Mouse (Mus musculus): ENCODE measurements at regions not wholly inside any gene's neighbourhood (a gene's known extent, or its start where the extent isn't known, plus 50 kb on each side); places are given as distances from the start of the nearest gene placed in this dataset.

- Histone ChIP-seq H3K4me2 (replicated peaks; ENCODE audit: low read depth) (no peak overlapping the region), H3K27me3 (replicated peaks; ENCODE audit: control insufficient read depth, insufficient read depth, low read length) (no peaks in the 10 kb centered on the region), H3K4me1 (replicated peaks; ENCODE audit: control insufficient read depth, insufficient read depth, low read length) (no peaks in the 10 kb centered on the region), H3K27ac (ENCODE audit: low read depth, low read length) (no peak overlapping the region), H3K9ac (ENCODE audit: low read depth, low read length) (no peak overlapping the region), H3K4me3 (ENCODE audit: low read depth, low read length) (no peak overlapping the region), H3K36me3 (ENCODE audit: control insufficient read depth, insufficient read depth) (no peaks in the 10 kb centered on the region), H3K9me3 (ENCODE audit: control insufficient read depth) (no peaks in the 10 kb centered on the region)
- no peak for TF ChIP-seq CTCF (IDR thresholded peaks at IDR 0.05; ENCODE audit: low read depth)
- WGBS = 65% methylated on average over 5 of the region's 5 CpGs
- ATAC-seq = no peak
These were observed 281.6 kb upstream of the Tbx3 start for GRCm38 (mm10) chr5:119388841-119389240.

GRCm38 (mm10) chr5:119389384-119389783 lies 281.1 kb upstream of the Tbx3 start:
- TF ChIP-seq CTCF (IDR thresholded peaks at IDR 0.05; ENCODE audit: low read depth) = no peak
- ATAC-seq = no peak
- H3K4me3 ChIP-seq (ENCODE audit: low read depth, low read length) = no peak overlapping the region
- H3K27ac ChIP-seq (ENCODE audit: low read depth, low read length) = no peak overlapping the region
- H3K9me3 ChIP-seq (ENCODE audit: control insufficient read depth) = no peaks in the 10 kb centered on the region
- no peak overlapping the region for H3K4me2 ChIP-seq (replicated peaks; ENCODE audit: low read depth)
- no peaks in the 10 kb centered on the region for H3K36me3 ChIP-seq (ENCODE audit: control insufficient read depth, insufficient read depth)
- H3K4me1 ChIP-seq (replicated peaks; ENCODE audit: control insufficient read depth, insufficient read depth, low read length) = no peaks in the 10 kb centered on the region
- no peaks in the 10 kb centered on the region for H3K27me3 ChIP-seq (replicated peaks; ENCODE audit: control insufficient read depth, insufficient read depth, low read length)
- 69% methylated on average over 9 of the region's 9 CpGs for WGBS
- H3K9ac ChIP-seq (ENCODE audit: low read depth, low read length) = no peak overlapping the region

- 77% methylated on average over 7 of the region's 7 CpGs for WGBS
- H3K27ac ChIP-seq (ENCODE audit: low read depth, low read length) = no peak overlapping the region
These were observed 280.6 kb upstream of the Tbx3 start for GRCm38 (mm10) chr5:119389857-119390256.

GRCm38 (mm10) chr5:119398475-119398874 lies 272.0 kb upstream of the Tbx3 start:
- TF ChIP-seq CTCF (IDR thresholded peaks at IDR 0.05; ENCODE audit: low read depth) = no peak
- no peak for ATAC-seq
- Histone ChIP-seq H3K9me3 (ENCODE audit: control insufficient read depth) (no peaks in the 10 kb centered on the region), H3K27me3 (replicated peaks; ENCODE audit: control insufficient read depth, insufficient read depth, low read length) (no peaks in the 10 kb centered on the region), H3K4me3 (ENCODE audit: low read depth, low read length) (no peak overlapping the region), H3K36me3 (ENCODE audit: control insufficient read depth, insufficient read depth) (no peaks in the 10 kb centered on the region), H3K9ac (ENCODE audit: low read depth, low read length) (no peak overlapping the region), H3K27ac (ENCODE audit: low read depth, low read length) (no peak overlapping the region), H3K4me2 (replicated peaks; ENCODE audit: low read depth) (no peak overlapping the region), H3K4me1 (replicated peaks; ENCODE audit: control insufficient read depth, insufficient read depth, low read length) (no peaks in the 10 kb centered on the region)
- WGBS = 65% methylated on average over 5 of the region's 5 CpGs

More at GRCm38 (mm10) chr5:119389857-119390256, 280.6 kb upstream of the Tbx3 start:
- Histone ChIP-seq H3K27me3 (replicated peaks; ENCODE audit: control insufficient read depth, insufficient read depth, low read length) (no peaks in the 10 kb centered on the region), H3K9me3 (ENCODE audit: control insufficient read depth) (no peaks in the 10 kb centered on the region), H3K4me3 (ENCODE audit: low read depth, low read length) (no peak overlapping the region), H3K9ac (ENCODE audit: low read depth, low read length) (no peak overlapping the region), H3K4me1 (replicated peaks; ENCODE audit: control insufficient read depth, insufficient read depth, low read length) (no peaks in the 10 kb centered on the region), H3K4me2 (replicated peaks; ENCODE audit: low read depth) (no peak overlapping the region), H3K36me3 (ENCODE audit: control insufficient read depth, insufficient read depth) (no peaks in the 10 kb centered on the region)
- no peak for TF ChIP-seq CTCF (IDR thresholded peaks at IDR 0.05; ENCODE audit: low read depth)
- no peak for ATAC-seq

GRCm38 (mm10) chr5:119400223-119400935 lies 270.1 kb upstream of the Tbx3 start:
- WGBS = 15% methylated on average over 6 of the region's 6 CpGs
- no peak overlapping the region for H3K4me2 ChIP-seq (replicated peaks; ENCODE audit: low read depth)
- no peak for ATAC-seq
- H3K36me3 ChIP-seq (ENCODE audit: control insufficient read depth, insufficient read depth) = no peaks in the 10 kb centered on the region
- no peak overlapping the region for H3K9ac ChIP-seq (ENCODE audit: low read depth, low read length)
- no peak overlapping the region; the same call in 1 of the 2 replicates for H3K27ac ChIP-seq (ENCODE audit: low read depth, low read length)
- no peaks in the 10 kb centered on the region for H3K4me1 ChIP-seq (replicated peaks; ENCODE audit: control insufficient read depth, insufficient read depth, low read length)
- TF ChIP-seq CTCF (IDR thresholded peaks at IDR 0.05; ENCODE audit: low read depth) = no peak
- H3K27me3 ChIP-seq (replicated peaks; ENCODE audit: control insufficient read depth, insufficient read depth, low read length) = no peaks in the 10 kb centered on the region
- no peak overlapping the region for H3K4me3 ChIP-seq (ENCODE audit: low read depth, low read length)
- H3K9me3 ChIP-seq (ENCODE audit: control insufficient read depth) = no peaks in the 10 kb centered on the region

GRCm38 (mm10) chr5:119401915-119402314 lies 268.6 kb upstream of the Tbx3 start:
- Histone ChIP-seq H3K9ac (ENCODE audit: low read depth, low read length) (no peak overlapping the region), H3K4me3 (ENCODE audit: low read depth, low read length) (no peak overlapping the region), H3K9me3 (ENCODE audit: control insufficient read depth) (no peaks in the 10 kb centered on the region), H3K4me2 (replicated peaks; ENCODE audit: low read depth) (no peak overlapping the region), H3K27me3 (replicated peaks; ENCODE audit: control insufficient read depth, insufficient read depth, low read length) (no peaks in the 10 kb centered on the region), H3K4me1 (replicated peaks; ENCODE audit: control insufficient read depth, insufficient read depth, low read length) (no peaks in the 10 kb centered on the region), H3K36me3 (ENCODE audit: control insufficient read depth, insufficient read depth) (no peaks in the 10 kb centered on the region), H3K27ac (ENCODE audit: low read depth, low read length) (no peak overlapping the region)
- 64% methylated on average over 8 of the region's 8 CpGs for whole genome bisulfite sequencing
- no peak for ATAC-seq
- no peak for TF ChIP-seq CTCF (IDR thresholded peaks at IDR 0.05; ENCODE audit: low read depth)
